Mouse (Mus musculus) heart, postnatal 0 days (tissue): ENCODE measurements at regions not wholly inside any gene's neighbourhood (a gene's known extent, or its start where the extent isn't known, plus 50 kb on each side); places are given as distances from the start of the nearest gene placed in this dataset.

Experiments used
- CTCF ChIP-seq: IDR thresholded peaks from 2 replicates; pipeline ENCODE4 v1.5.1; 2016; ENCODE audit warnings: antibody characterized with exemption, control low read depth, low read depth
- EP300 ChIP-seq: IDR thresholded peaks from 2 replicates; pipeline ENCODE4 v1.6.1; 2016; ENCODE audit warnings: antibody characterized with exemption, low read depth

DNA sequence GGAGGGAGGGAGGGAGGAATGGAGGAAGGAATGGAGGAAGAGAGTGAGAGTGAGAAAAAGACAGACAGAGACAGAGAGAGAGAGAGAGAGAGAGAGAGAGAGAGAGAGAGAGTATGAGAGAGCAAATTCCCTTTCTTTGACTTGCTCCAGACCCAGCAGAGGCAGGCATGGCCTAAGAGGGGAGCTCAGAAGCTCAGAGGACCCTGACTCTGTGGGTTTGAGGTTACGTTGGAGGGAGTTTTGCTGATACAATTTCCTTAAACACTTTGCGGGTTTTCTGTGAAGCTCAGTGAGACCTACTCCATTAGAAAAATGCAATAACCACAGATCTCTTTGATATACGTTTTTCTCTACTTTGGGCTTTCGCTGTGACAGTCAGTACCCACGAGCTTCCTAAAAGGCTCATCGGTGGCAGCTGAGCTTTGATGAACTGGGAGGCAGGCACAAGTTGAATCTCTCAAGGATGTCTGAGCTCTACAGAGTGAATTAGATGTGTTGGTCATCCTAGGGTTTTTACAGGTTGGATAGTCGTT is 105.1 kb downstream of the Gadd45g start:
- no peak for TF ChIP-seq CTCF
- no peak for TF ChIP-seq EP300
